Mouse (Mus musculus) heart, embryonic 15.5 days (tissue): Measurements from ENCODE around the gene Tmem104. TPM values are rescaled to one million over a fixed set of nuclear protein-coding genes. Genes with fewer than 3 reads are reported as not detected.

Experiments
- microRNA-seq: library from miRNA; unstranded; fragments of <30 nt; microRNA quantifications from one replicate; pipeline ENCODE4, GENCODE M21; 2016
- polyA plus RNA-seq: library from polyadenylated mRNA; unstranded; fragments of >200 nt; fragmentation: Nextera tagmentation; extraction: Ambion mirVana; gene quantifications from 2 replicates; pipeline ENCODE4 v1.2.1, GENCODE M21; 2015

Tmem104 gene
- polyA plus RNA-seq, 1 experiment from 2014 or later: 6.6 TPM

Small RNA genes within 50 kb of the gene (microRNA-seq; reads per million reads assigned to microRNA genes)
- not detected for gene Gm25837

Other genes with a start within 250 kb of the Tmem104 start
- gene Cd300c, start 218.3 kb upstream of the Tmem104 start, polyA plus RNA-seq: not detected in 2 replicates
- gene Cd300ld, start 197.6 kb upstream of the Tmem104 start, polyA plus RNA-seq: 0.21 and 0.61 TPM in 2 replicates
- gene Cd300c2, start 185.6 kb upstream of the Tmem104 start, polyA plus RNA-seq: 1.8 and 3.5 TPM in 2 replicates
- gene Cd300ld2, start 171.3 kb upstream of the Tmem104 start, polyA plus RNA-seq: not detected in 2 replicates
- gene Cd300ld4, start 160.5 kb upstream of the Tmem104 start, polyA plus RNA-seq: not detected in 2 replicates
- gene Cd300ld5, start 149.7 kb upstream of the Tmem104 start, polyA plus RNA-seq: not detected in 2 replicates
- not detected in 2 replicates for gene Cd300ld3, start 139.1 kb upstream of the Tmem104 start, polyA plus RNA-seq
- not detected in 2 replicates for gene Cd300e, start 125.3 kb upstream of the Tmem104 start, polyA plus RNA-seq
- 1.1 and 2.4 TPM in 2 replicates for gene Rab37, start 96.1 kb upstream of the Tmem104 start, polyA plus RNA-seq
- gene Cd300lf, start 53.5 kb upstream of the Tmem104 start, polyA plus RNA-seq: 0.37 and 1.2 TPM in 2 replicates
- 24.6 and 46.4 TPM in 2 replicates for gene Slc9a3r1, start 24.1 kb upstream of the Tmem104 start, polyA plus RNA-seq
- gene Nat9, start 372 bp downstream of the Tmem104 start, polyA plus RNA-seq: 16.2 and 20.8 TPM in 2 replicates
- 0.10 and 0.16 TPM in 2 replicates for gene Grin2c, start 79.8 kb downstream of the Tmem104 start, polyA plus RNA-seq
- 10.5 and 12.4 TPM in 2 replicates for gene Fdxr, start 89.6 kb downstream of the Tmem104 start, polyA plus RNA-seq
- gene Fads6, start 110.2 kb downstream of the Tmem104 start, polyA plus RNA-seq: 0.55 and 0.67 TPM in 2 replicates
- gene Otop2, start 119.7 kb downstream of the Tmem104 start, polyA plus RNA-seq: 0.08 TPM in 1 of 2 replicates, not detected in the other
- 0.11 and 0.29 TPM in 2 replicates for gene Ush1g, start 134.6 kb downstream of the Tmem104 start, polyA plus RNA-seq
- gene Otop3, start 147.2 kb downstream of the Tmem104 start, polyA plus RNA-seq: not detected in 2 replicates
- 7.6 and 11.2 TPM in 2 replicates for gene Hid1, start 180.3 kb downstream of the Tmem104 start, polyA plus RNA-seq
- gene Cdr2l, start 194.4 kb downstream of the Tmem104 start, polyA plus RNA-seq: 6.3 and 11.1 TPM in 2 replicates
- gene Mrpl58, start 216.3 kb downstream of the Tmem104 start, polyA plus RNA-seq: 163 and 167 TPM in 2 replicates
- gene Atp5h, start 232.5 kb downstream of the Tmem104 start, polyA plus RNA-seq: 1,570 and 2,168 TPM in 2 replicates
- gene Kctd2, start 232.6 kb downstream of the Tmem104 start, polyA plus RNA-seq: 11.5 and 14.7 TPM in 2 replicates